Mouse (Mus musculus): Measurements from ENCODE around the gene Maml2. TPM values are rescaled to one million over a fixed set of nuclear protein-coding genes. Genes with fewer than 3 reads are reported as not detected.

Maml2 gene
- polyA plus RNA-seq, 1 experiment from 2014 or later, result 15.1 TPM

- H3K9me3 ChIP-seq (ENCODE audit: low read length), result no peaks in the 10 kb centered on the region
- H3K9ac ChIP-seq (replicated peaks; ENCODE audit: low read depth), result no peak overlapping the region
- TF ChIP-seq EP300 (IDR thresholded peaks at IDR 0.05), result no peak
- TF ChIP-seq CTCF (IDR thresholded peaks at IDR 0.05), result no peak
- WGBS, result 46% methylated on average over 8 of the region's 8 CpGs
- H3K4me1 ChIP-seq (ENCODE audit: insufficient read depth, low read depth, low read length), result peaks cover 16% of the 10 kb centered on the region; the same call in 1 of the 2 replicates
- ATAC-seq (peak; percentile 44), DNase-seq (ENCODE audit: low spot score) (peak; percentile 24)
- H3K4me3 ChIP-seq (ENCODE audit: low read depth, low read length), result no peak overlapping the region
- no peak overlapping the region for H3K4me2 ChIP-seq (replicated peaks; ENCODE audit: low read depth, low read length)
- no peaks in the 10 kb centered on the region for H3K27me3 ChIP-seq (replicated peaks; ENCODE audit: insufficient read depth, low read length)
- no peaks in the 10 kb centered on the region for H3K36me3 ChIP-seq (ENCODE audit: insufficient read depth, low read length)
- H3K27ac ChIP-seq (ENCODE audit: low read length), result no peak overlapping the region
These were observed 309.9 kb downstream of the Maml2 start for GRCm38 (mm10) chr9:13607609-13608185.

GRCm38 (mm10) chr9:13608532-13609071 is 310.8 kb downstream of the Maml2 start:
- Histone ChIP-seq H3K36me3 (ENCODE audit: insufficient read depth, low read length) (no peaks in the 10 kb centered on the region), H3K9me3 (ENCODE audit: low read length) (no peaks in the 10 kb centered on the region), H3K4me2 (replicated peaks; ENCODE audit: low read depth, low read length) (no peak overlapping the region), H3K27me3 (replicated peaks; ENCODE audit: insufficient read depth, low read length) (no peaks in the 10 kb centered on the region), H3K4me1 (ENCODE audit: insufficient read depth, low read depth, low read length) (peaks cover 16% of the 10 kb centered on the region; the same call in 1 of the 2 replicates), H3K27ac (ENCODE audit: low read length) (no peak overlapping the region), H3K4me3 (ENCODE audit: low read depth, low read length) (no peak overlapping the region), H3K9ac (replicated peaks; ENCODE audit: low read depth) (no peak overlapping the region)
- peak; percentile 61; the same call in 1 of the 2 replicates for ATAC-seq
- TF ChIP-seq CTCF (IDR thresholded peaks at IDR 0.05), result no peak
- 0 out of 2 replicates have a peak, but pooled peaks have one; percentile 13 for TF ChIP-seq EP300 (IDR thresholded peaks at IDR 0.05)
- WGBS, result 55% methylated on average over 3 of the region's 3 CpGs
- DNase-seq (ENCODE audit: low spot score), result no peak

GRCm38 (mm10) chr9:13611561-13611960 is 313.8 kb downstream of the Maml2 start:
- 34% methylated on average over 3 of the region's 3 CpGs for WGBS
- peak; percentile 26 for DNase-seq (ENCODE audit: low spot score)
- TF ChIP-seq EP300 (IDR thresholded peaks at IDR 0.05) (no peak), CTCF (IDR thresholded peaks at IDR 0.05) (no peak)
- H3K36me3 ChIP-seq (ENCODE audit: insufficient read depth, low read length), result no peaks in the 10 kb centered on the region
- ATAC-seq, result no peak
- H3K4me2 ChIP-seq (replicated peaks; ENCODE audit: low read depth, low read length), result no peak overlapping the region
- H3K4me3 ChIP-seq (ENCODE audit: low read depth, low read length), result no peak overlapping the region
- no peak overlapping the region for H3K27ac ChIP-seq (ENCODE audit: low read length)
- H3K9ac ChIP-seq (replicated peaks; ENCODE audit: low read depth), result no peak overlapping the region
- no peaks in the 10 kb centered on the region for H3K27me3 ChIP-seq (replicated peaks; ENCODE audit: insufficient read depth, low read length)
- peaks cover 19% of the 10 kb centered on the region; the same call in 1 of the 2 replicates for H3K4me1 ChIP-seq (ENCODE audit: insufficient read depth, low read depth, low read length)
- H3K9me3 ChIP-seq (ENCODE audit: low read length), result no peaks in the 10 kb centered on the region

DNA sequence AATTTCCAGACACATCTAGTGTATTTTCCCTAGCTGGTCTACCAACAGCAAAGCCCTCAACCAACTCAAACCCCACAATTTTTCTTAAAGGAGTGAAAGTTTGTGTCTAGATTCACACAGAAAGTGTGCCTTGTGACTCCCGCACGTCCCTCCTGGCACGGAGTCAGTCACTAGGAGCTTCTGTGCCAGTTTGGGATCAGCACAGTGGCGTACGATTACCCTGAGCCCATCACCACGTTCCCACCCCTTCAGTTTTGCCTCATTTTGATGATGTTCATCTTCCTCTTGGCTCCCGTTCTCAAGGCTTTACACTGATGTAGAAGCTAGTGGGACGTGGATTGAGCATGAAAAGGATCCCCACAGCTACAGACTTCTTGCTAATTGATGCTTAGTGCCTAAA is 314.6 kb downstream of the Maml2 start:
- TF ChIP-seq EP300 (IDR thresholded peaks at IDR 0.05) (no peak), CTCF (IDR thresholded peaks at IDR 0.05) (no peak)
- DNase-seq (ENCODE audit: low spot score) (no peak), ATAC-seq (no peak)
- Histone ChIP-seq H3K4me3 (ENCODE audit: low read depth, low read length) (no peak overlapping the region), H3K9me3 (ENCODE audit: low read length) (no peaks in the 10 kb centered on the region), H3K27ac (ENCODE audit: low read length) (no peak overlapping the region), H3K27me3 (replicated peaks; ENCODE audit: insufficient read depth, low read length) (no peaks in the 10 kb centered on the region), H3K9ac (replicated peaks; ENCODE audit: low read depth) (no peak overlapping the region), H3K4me2 (replicated peaks; ENCODE audit: low read depth, low read length) (no peak overlapping the region), H3K36me3 (ENCODE audit: insufficient read depth, low read length) (no peaks in the 10 kb centered on the region), H3K4me1 (ENCODE audit: insufficient read depth, low read depth, low read length) (peaks cover 19% of the 10 kb centered on the region; the same call in 1 of the 2 replicates)
- 82% methylated on average over 8 of the region's 8 CpGs for WGBS

- Histone ChIP-seq H3K4me2 (replicated peaks; ENCODE audit: low read depth, low read length) (peak overlapping the region; percentile 12; the same call in 1 of the 2 replicates), H3K9ac (replicated peaks; ENCODE audit: low read depth) (no peak overlapping the region), H3K4me1 (ENCODE audit: insufficient read depth, low read depth, low read length) (peaks cover 13% of the 10 kb centered on the region; the same call in 1 of the 2 replicates), H3K27ac (ENCODE audit: low read length) (peak overlapping the region; percentile 11; the same call in 1 of the 2 replicates), H3K9me3 (ENCODE audit: low read length) (no peaks in the 10 kb centered on the region), H3K27me3 (replicated peaks; ENCODE audit: insufficient read depth, low read length) (no peaks in the 10 kb centered on the region), H3K4me3 (ENCODE audit: low read depth, low read length) (no peak overlapping the region), H3K36me3 (ENCODE audit: insufficient read depth, low read length) (no peaks in the 10 kb centered on the region)
- DNase-seq (ENCODE audit: low spot score) (peak; percentile 50), ATAC-seq (peak; percentile 59)
- TF ChIP-seq EP300 (IDR thresholded peaks at IDR 0.05) (0 out of 2 replicates have a peak, but pooled peaks have one; percentile 9), CTCF (IDR thresholded peaks at IDR 0.05) (no peak)
- 23% methylated on average over 8 of the region's 8 CpGs for WGBS
These were observed 315.8 kb downstream of the Maml2 start for GRCm38 (mm10) chr9:13613325-13614268.

All from lung, postnatal 0 days (tissue).